Mouse (Mus musculus) mammary gland, adult 2 months (tissue): ENCODE results near the gene Mak. TPM values are rescaled to one million over a fixed set of nuclear protein-coding genes. Genes with fewer than 3 reads are reported as not detected.

ENCODE experiments used
- polyA plus RNA-seq: library from polyadenylated mRNA; depleted of rRNA; stranded (reverse); fragments of >200 nt; gene quantifications from 2 replicates; pipeline ENCODE4 v1.2.3, GENCODE M21; 2012; ENCODE audit warnings: low replicate concordance; rRNA removed

Gene Mak
- 0.10 TPM in 1 of 2 replicates, not detected in the other for polyA plus RNA-seq

DNA sequence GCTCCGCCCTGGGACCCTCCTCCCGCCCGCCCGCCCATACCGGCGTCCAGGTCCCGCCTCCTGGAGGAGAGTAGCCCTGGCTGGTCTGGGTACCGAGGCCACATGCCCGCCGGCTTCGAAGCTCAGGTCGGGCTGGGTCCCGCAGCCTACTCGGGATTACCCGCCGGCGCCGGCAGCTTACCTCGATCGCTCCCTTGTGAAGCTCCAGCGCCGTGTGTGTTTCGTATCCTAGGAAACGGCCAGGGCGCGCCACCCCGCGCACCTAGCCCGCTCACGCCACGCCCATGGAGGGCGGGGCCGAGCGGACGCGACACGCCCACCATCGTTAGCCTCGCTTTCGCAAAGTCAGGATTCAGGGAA, at the start of gene Mak:
TSS of gene Mak (minus strand) at position 286 of the 360 bp plus-strand sequence.

GRCm38 (mm10) chr13:41113940-41114339, 34.4 kb upstream of the Mak start, which contains the start of gene Sycp2l:
Sycp2l (plus strand) TSS chr13:41114307.

GRCm38 (mm10) chr13:41110935-41111334, 31.4 kb upstream of the Mak start, which contains the start of gene Gcm2:
Gcm2 (minus strand) TSS chr13:41111035.

GRCm38 (mm10) chr13:41015829-41016634, 63.5 kb downstream of the Mak start, which contains the start of gene Tmem14c:
Tmem14c (plus strand) TSS chr13:41016292.

DNA sequence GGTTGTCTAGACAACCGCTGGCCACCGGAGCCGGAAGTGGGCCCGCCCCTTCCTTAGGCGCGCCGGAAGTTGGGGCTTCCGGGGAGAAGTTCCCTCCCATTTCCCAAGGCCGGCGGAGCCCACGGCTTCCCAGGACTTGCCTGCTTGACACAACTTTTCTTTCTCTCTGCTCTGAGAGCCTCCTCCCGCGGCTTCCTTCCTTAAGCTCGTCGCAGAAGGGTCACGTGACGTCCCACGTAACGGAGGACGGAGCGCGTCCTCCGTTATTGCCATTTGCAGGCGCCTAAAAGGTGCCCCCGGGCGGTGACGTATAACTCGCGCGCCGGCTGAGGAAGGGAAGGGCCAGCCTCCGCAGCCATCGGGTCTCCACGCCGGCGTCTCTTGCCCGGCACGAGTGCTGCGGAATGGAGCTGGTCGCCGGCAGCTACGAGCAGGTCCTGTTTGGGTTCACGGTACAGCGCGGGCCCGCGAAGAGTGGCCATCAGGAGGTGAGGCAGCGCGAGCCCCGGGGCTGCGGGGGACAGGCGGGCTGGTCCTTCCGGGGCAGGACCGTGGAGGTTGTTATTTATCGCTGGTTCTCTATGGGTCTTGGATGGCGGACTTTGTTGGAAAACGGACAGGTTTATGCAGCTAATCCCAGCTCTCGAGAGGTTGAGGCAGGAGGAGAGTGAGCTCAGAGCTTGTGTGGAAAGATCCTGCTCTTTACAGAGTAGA, 78.4 kb downstream of the Mak start, which contains the start of gene Pak1ip1:
TSS of gene Pak1ip1 (plus strand) at position 98 of the 714 bp plus-strand sequence.

Other genes with a start within 250 kb of the Mak start
- 3.2 and 5.3 TPM in 2 replicates for gene Gcnt2, start 220.0 kb downstream of the Mak start, polyA plus RNA-seq
- gene Pak1ip1, start 78.7 kb downstream of the Mak start, polyA plus RNA-seq: 40.0 and 54.5 TPM in 2 replicates
- gene Tmem14c, start 63.4 kb downstream of the Mak start, polyA plus RNA-seq: 86.8 and 152 TPM in 2 replicates
- 0.05 TPM in 1 of 2 replicates, not detected in the other for gene Gcm2, start 31.3 kb upstream of the Mak start, polyA plus RNA-seq
- gene Sycp2l, start 34.6 kb upstream of the Mak start, polyA plus RNA-seq: not detected in 2 replicates
- 0.35 TPM in 1 of 2 replicates, not detected in the other for gene Elovl2, start 140.7 kb upstream of the Mak start, polyA plus RNA-seq
- 6.7 and 9.8 TPM in 2 replicates for gene Smim13, start 170.1 kb upstream of the Mak start, polyA plus RNA-seq
- not detected in 2 replicates for gene Gm17364, start 194.3 kb upstream of the Mak start, polyA plus RNA-seq